Mouse (Mus musculus) liver, embryonic 14.5 days (tissue): Measurements from ENCODE around the gene Rmi2.

Experiments used
- CTCF ChIP-seq: IDR thresholded peaks from 2 replicates; pipeline ENCODE4 v1.5.1; 2016; ENCODE audit warnings: antibody characterized with exemption, low read depth, control low read depth
- EP300 ChIP-seq: IDR thresholded peaks from 2 replicates; pipeline ENCODE4 v1.6.1; 2016; ENCODE audit warnings: antibody characterized with exemption, low read depth

- TF ChIP-seq CTCF (no peak), EP300 (no peak)
Measured at GRCm38 (mm10) chr16:10901956-10902355, 67.1 kb downstream of the Rmi2 start.
